In the genomic region with DNA sequence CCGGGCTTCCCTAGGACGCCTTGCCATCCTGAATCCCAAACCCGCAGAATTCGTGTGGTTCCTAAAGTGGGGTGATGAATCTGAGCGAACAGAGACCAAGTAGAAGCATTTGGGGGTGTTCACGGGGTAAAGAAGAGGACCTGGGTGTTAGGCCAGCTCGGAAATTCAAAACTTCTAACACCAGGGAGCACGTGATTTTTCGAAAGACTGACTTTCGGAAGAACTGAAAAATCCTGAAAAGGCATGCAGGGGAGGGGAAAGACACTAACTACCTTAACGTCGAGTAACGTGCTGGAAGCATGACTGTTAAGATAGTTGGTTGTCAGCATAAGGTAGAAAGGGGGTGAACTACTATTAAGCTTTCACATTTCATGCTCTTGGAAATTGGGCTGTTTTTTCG, we compare ENCODE assay signal across 8 mouse cellular contexts. TPM values are rescaled to one million over a fixed set of nuclear protein-coding genes. Genes with fewer than 3 reads are reported as not detected.
DNase-seq lines count a peak whose midpoint lies in the region; ATAC-seq and TF ChIP-seq lines count a peak whose summit lies in the region.

No protein-coding gene starts in this region.

- H3K4me1 ChIP-seq in heart, adult 2 months (ENCODE audit: control insufficient read depth, insufficient read depth, low read length): peaks cover 2% of the 10 kb centered on the region
- H3K4me1 ChIP-seq in forebrain, embryonic 12.5 days: peaks cover 58% of the 10 kb centered on the region
- peaks cover 51% of the 10 kb centered on the region for H3K4me1 ChIP-seq in liver, embryonic 15.5 days (replicated peaks)

- WGBS in heart, adult 2 months: 3% methylated on average over 14 of the region's 14 CpGs
- WGBS in forebrain, embryonic 12.5 days: 1% methylated on average over 14 of the region's 14 CpGs
- under 1% methylated on average over 14 of the region's 14 CpGs for WGBS in liver, embryonic 15.5 days (ENCODE audit: insufficient replicate concordance)

- no peaks in the 10 kb centered on the region for H3K36me3 ChIP-seq in heart, adult 2 months (ENCODE audit: control insufficient read depth, insufficient read depth, low read length)
- H3K36me3 ChIP-seq in forebrain, embryonic 12.5 days (replicated peaks): no peaks in the 10 kb centered on the region
- H3K36me3 ChIP-seq in liver, embryonic 15.5 days (replicated peaks): no peaks in the 10 kb centered on the region

- no peak for TF ChIP-seq EP300 in heart, adult 2 months (IDR thresholded peaks at IDR 0.05; ENCODE audit: insufficient read depth, low read depth, low read length)

- DNase-seq in heart, adult 2 months: no peak
- DNase-seq in heart, adult 9 months (ENCODE audit: low spot score in 2 of 2): no peak
- peak; percentile 51 for DNase-seq in CD4-positive helper T cell, adult 2 months (ENCODE audit: low read depth, low spot score)
- no peak for DNase-seq in adrenal gland, postnatal 14 days
- no peak for DNase-seq in urinary bladder, postnatal 14 days (ENCODE audit: low spot score)
- no peak for DNase-seq in cerebellum, postnatal 25 days

- no peak for TF ChIP-seq CTCF in heart, adult 2 months (IDR thresholded peaks at IDR 0.05)

- peak overlapping the region; percentile 96 for H3K27ac ChIP-seq in heart, adult 2 months
- H3K27ac ChIP-seq in forebrain, embryonic 12.5 days: peak overlapping the region; percentile 75
- H3K27ac ChIP-seq in liver, embryonic 15.5 days (replicated peaks): no peak overlapping the region; the same call in 1 of the 2 replicates

- no peak for ATAC-seq in forebrain, embryonic 12.5 days (ENCODE audit: low FRiP score)
- no peak for ATAC-seq in liver, embryonic 15.5 days (ENCODE audit: insufficient read depth)

- intact Hi-C loops in heart, adult 2 months (cut with DNase I): loop anchor here (2.0 to 10.0 kb wide), 5 partner anchors 74 to 596 kb away; a partner anchor contains a TSS

- H3K4me2 ChIP-seq in forebrain, embryonic 12.5 days: peak overlapping the region; percentile 94
- H3K4me2 ChIP-seq in liver, embryonic 15.5 days: peak overlapping the region; percentile 99

- no peaks in the 10 kb centered on the region for H3K9me3 ChIP-seq in forebrain, embryonic 12.5 days
- H3K9me3 ChIP-seq in liver, embryonic 15.5 days (replicated peaks): no peaks in the 10 kb centered on the region

- H3K79me2 ChIP-seq in heart, adult 2 months (replicated peaks; ENCODE audit: control insufficient read depth, insufficient read depth, low read length): no peaks in the 10 kb centered on the region

- H3K9ac ChIP-seq in heart, adult 2 months (ENCODE audit: low read depth, low read length): peak overlapping the region; percentile 81
- peak overlapping the region; percentile 46 for H3K9ac ChIP-seq in forebrain, embryonic 12.5 days
- peak overlapping the region; percentile 62 for H3K9ac ChIP-seq in liver, embryonic 15.5 days

- H3K4me3 ChIP-seq in heart, adult 2 months: peak overlapping the region; percentile 78
- peak overlapping the region; percentile 81 for H3K4me3 ChIP-seq in forebrain, embryonic 12.5 days (replicated peaks)
- H3K4me3 ChIP-seq in liver, embryonic 15.5 days (replicated peaks): peak overlapping the region; percentile 92

- no peak for TF ChIP-seq POLR2A in heart, adult 2 months (IDR thresholded peaks at IDR 0.05; ENCODE audit: insufficient read depth, low read depth, low read length)

- H3K27me3 ChIP-seq in heart, adult 2 months (ENCODE audit: control insufficient read depth, insufficient read depth, low read length): peaks cover 2% of the 10 kb centered on the region; the same call in 1 of the 2 replicates
- peaks cover 43% of the 10 kb centered on the region for H3K27me3 ChIP-seq in forebrain, embryonic 12.5 days
- peaks cover 54% of the 10 kb centered on the region for H3K27me3 ChIP-seq in liver, embryonic 15.5 days

RNA-seq across cellular contexts. Expression of a gene that starts 5.1 kb away (rescaled TPM):
- 10 to 100 TPM in 1 of 2 experiments, 1 to 10 TPM in 1; 9.3 to 16.4 TPM for total RNA-seq in heart, adult 2 months (2021)
- polyA plus RNA-seq in heart, adult 2 months (2012; rRNA removed): 6.7 and 9.2 TPM in 2 replicates
- polyA plus RNA-seq in forebrain, embryonic 12.5 days (2016; fragmentation: Nextera tagmentation; extraction: Ambion mirVana): 24.0 and 24.4 TPM in 2 replicates
- 3.1 TPM in 2 replicates for polyA plus RNA-seq in liver, embryonic 15.5 days (2015; fragmentation: Nextera tagmentation; extraction: Ambion mirVana)
- 38.6 and 39.5 TPM in 2 replicates for total RNA-seq in adrenal gland, postnatal 14 days (2021)
